Mouse (Mus musculus) ES-Bruce4 (cell line): ENCODE measurements at regions not wholly inside any gene's neighbourhood (a gene's known extent, or its start where the extent isn't known, plus 50 kb on each side); places are given as distances from the start of the nearest gene placed in this dataset.

Experiments
- H3K27ac ChIP-seq: 2 replicates; pipeline ENCODE4 v1.5.1; 2012; ENCODE audit warnings: low read length, inconsistent platforms; ENCODE audit not compliant: insufficient read depth
- H3K27me3 ChIP-seq: 2 replicates; pipeline ENCODE4 v1.6.1; 2012; ENCODE audit warnings: mild to moderate bottlenecking, low read length, inconsistent platforms; ENCODE audit not compliant: control insufficient read depth, poor library complexity, insufficient read depth, severe bottlenecking
- H3K36me3 ChIP-seq: 2 replicates; pipeline ENCODE4 v1.6.1; 2012; ENCODE audit warnings: inconsistent platforms, mild to moderate bottlenecking, low read length, moderate library complexity; ENCODE audit not compliant: control insufficient read depth, poor library complexity, insufficient read depth, severe bottlenecking
- H3K4me1 ChIP-seq: one replicate; pipeline ENCODE4 v1.8.1; 2011; ENCODE audit warnings: low read length; ENCODE audit not compliant: control insufficient read depth, insufficient read depth
- H3K4me3 ChIP-seq: 2 replicates; pipeline ENCODE4 v1.5.1; 2011; ENCODE audit warnings: low read depth, mild to moderate bottlenecking, low read length
- H3K9ac ChIP-seq: 2 replicates; pipeline ENCODE4 v1.6.1; 2012; ENCODE audit warnings: low read depth, mild to moderate bottlenecking, inconsistent platforms; ENCODE audit not compliant: poor library complexity, severe bottlenecking
- H3K9me3 ChIP-seq: replicated peaks from 2 replicates; pipeline ENCODE4 v1.6.1; 2012; ENCODE audit warnings: mild to moderate bottlenecking, low read length, inconsistent platforms; ENCODE audit not compliant: control insufficient read depth, poor library complexity, insufficient read depth, severe bottlenecking
- CTCF ChIP-seq: IDR thresholded peaks from one replicate; pipeline ENCODE4 v1.8.1; 2011; ENCODE audit warnings: low read depth, low read length
- EP300 ChIP-seq: IDR thresholded peaks from 2 replicates; pipeline ENCODE4 v1.6.1; 2011; ENCODE audit warnings: low read depth, low read length; ENCODE audit not compliant: insufficient read depth
- POLR2A ChIP-seq: IDR thresholded peaks from one replicate; pipeline ENCODE4 v1.8.1; 2011; ENCODE audit warnings: low read length; ENCODE audit not compliant: insufficient read depth

DNA sequence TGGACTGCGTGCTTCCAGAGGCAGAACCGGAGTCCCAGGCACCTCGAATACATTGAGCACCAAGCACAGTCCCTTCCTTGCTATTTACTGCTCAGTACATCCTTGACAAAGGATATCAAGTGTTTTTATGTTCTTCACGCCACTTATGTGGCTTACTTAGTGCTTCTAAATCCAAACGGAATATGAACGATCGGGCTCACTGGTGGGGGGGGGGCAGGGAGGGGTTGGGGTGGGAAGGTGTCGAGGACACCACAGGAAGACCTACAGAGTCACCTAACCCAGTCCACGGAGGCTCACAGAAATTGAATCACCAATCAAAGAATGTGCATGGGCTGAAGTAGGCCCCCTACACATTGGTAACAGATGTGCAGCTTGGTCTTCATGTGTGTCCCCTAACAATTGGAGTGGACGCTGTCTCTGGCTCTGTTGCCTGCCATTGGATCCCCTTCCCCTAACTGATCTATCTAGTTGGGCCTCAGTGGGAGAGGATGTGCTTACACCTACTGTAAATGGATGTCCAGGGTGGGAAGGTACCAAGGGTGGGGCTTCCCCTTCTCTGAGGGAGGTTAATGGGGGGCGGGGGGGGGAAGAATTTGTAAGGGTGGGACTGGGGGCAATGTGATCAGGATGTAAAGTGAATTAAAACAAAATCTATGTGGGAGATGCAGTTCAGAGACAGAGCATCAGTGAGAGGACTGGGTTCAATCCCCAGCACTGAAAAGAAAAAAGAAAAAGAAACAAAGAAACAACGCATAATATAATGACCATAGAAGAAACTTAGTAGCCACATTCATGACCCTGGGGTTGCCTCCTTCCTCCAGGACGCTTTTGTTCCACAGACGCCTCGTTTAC is 99.1 kb upstream of the Cpm start:
- no peaks in the 10 kb centered on the region for H3K27me3 ChIP-seq
- no peak overlapping the region for H3K27ac ChIP-seq
- TF ChIP-seq CTCF (no peak), POLR2A (no peak), EP300 (no peak)
- no peak overlapping the region for H3K9ac ChIP-seq
- no peak overlapping the region for H3K4me3 ChIP-seq
- no peaks in the 10 kb centered on the region for H3K4me1 ChIP-seq
- H3K9me3 ChIP-seq: no peaks in the 10 kb centered on the region
- H3K36me3 ChIP-seq: no peaks in the 10 kb centered on the region

- Histone ChIP-seq H3K9ac (no peak overlapping the region), H3K4me3 (no peak overlapping the region), H3K27ac (no peak overlapping the region), H3K36me3 (no peaks in the 10 kb centered on the region), H3K27me3 (no peaks in the 10 kb centered on the region), H3K4me1 (no peaks in the 10 kb centered on the region), H3K9me3 (no peaks in the 10 kb centered on the region)
- TF ChIP-seq POLR2A: no peak
- no peak for TF ChIP-seq CTCF
- no peak for TF ChIP-seq EP300
Observed at GRCm38 (mm10) chr10:117529269-117530006, 99.9 kb upstream of the Cpm start.

DNA sequence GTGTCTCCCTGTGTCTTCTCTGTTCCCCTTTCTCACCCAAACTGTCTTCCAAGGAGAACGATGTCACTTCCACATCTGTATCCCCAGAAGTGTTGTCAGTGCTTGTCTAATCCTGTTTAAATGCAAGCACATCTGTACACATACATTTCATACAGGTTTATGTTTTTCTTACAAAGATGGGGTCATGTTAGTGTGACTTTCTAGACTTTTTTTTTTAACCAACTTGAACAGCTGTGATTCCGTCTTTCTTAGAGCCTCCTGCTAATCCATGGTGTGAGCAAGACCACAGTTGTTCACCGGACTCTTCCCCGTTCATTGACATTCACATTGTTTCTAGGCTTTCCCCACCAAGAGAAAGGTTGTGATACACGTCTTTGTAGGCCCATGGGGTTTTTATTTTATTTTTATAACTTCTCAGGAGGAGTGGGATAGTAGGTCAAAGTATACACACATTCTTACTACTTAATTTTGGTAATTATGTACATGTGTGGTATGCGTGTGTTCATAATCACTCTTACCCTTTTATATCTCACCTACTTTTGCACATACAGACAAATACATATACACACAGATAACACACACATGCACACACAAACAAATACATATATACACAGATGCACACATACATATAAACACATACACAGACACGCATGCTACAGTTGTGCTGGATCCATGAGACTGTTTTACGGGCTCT is 100.6 kb upstream of the Cpm start:
- Histone ChIP-seq H3K4me1 (no peaks in the 10 kb centered on the region), H3K9ac (no peak overlapping the region), H3K27ac (no peak overlapping the region), H3K4me3 (no peak overlapping the region), H3K36me3 (no peaks in the 10 kb centered on the region), H3K9me3 (no peaks in the 10 kb centered on the region), H3K27me3 (no peaks in the 10 kb centered on the region)
- TF ChIP-seq EP300: no peak
- TF ChIP-seq CTCF: no peak
- TF ChIP-seq POLR2A: no peak

DNA sequence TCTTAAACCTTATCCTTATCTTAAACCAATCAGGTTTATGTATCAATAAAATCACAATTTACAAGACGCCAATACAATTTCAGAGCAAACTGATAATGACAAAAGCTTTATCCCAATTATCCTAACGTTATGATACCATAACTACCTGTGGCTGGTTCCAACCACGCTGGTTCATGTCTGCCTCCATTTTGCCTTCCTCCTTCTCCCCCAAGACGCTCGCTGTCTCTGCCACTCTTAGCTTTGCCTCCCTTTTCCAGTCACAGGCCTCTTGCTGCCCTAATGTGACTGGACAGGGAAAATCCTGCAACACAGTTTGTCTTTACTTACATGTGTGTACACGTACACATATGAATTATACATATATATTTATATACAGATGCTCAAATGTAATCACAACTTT is 101.3 kb upstream of the Cpm start:
- Histone ChIP-seq H3K4me3 (no peak overlapping the region), H3K9me3 (no peaks in the 10 kb centered on the region), H3K4me1 (no peaks in the 10 kb centered on the region), H3K36me3 (no peaks in the 10 kb centered on the region), H3K27ac (no peak overlapping the region), H3K27me3 (no peaks in the 10 kb centered on the region), H3K9ac (no peak overlapping the region)
- TF ChIP-seq EP300 (no peak), POLR2A (no peak), CTCF (no peak)

GRCm38 (mm10) chr10:117527243-117527642 is 102.1 kb upstream of the Cpm start:
- TF ChIP-seq POLR2A: no peak
- no peaks in the 10 kb centered on the region for H3K27me3 ChIP-seq
- no peak overlapping the region for H3K9ac ChIP-seq
- no peaks in the 10 kb centered on the region for H3K4me1 ChIP-seq
- no peak overlapping the region for H3K4me3 ChIP-seq
- H3K9me3 ChIP-seq: no peaks in the 10 kb centered on the region
- no peak overlapping the region for H3K27ac ChIP-seq
- no peaks in the 10 kb centered on the region for H3K36me3 ChIP-seq

- Histone ChIP-seq H3K36me3 (no peaks in the 10 kb centered on the region), H3K27ac (no peak overlapping the region), H3K4me3 (no peak overlapping the region), H3K9me3 (no peaks in the 10 kb centered on the region), H3K9ac (no peak overlapping the region), H3K4me1 (no peaks in the 10 kb centered on the region), H3K27me3 (no peaks in the 10 kb centered on the region)
- TF ChIP-seq EP300 (no peak), CTCF (no peak), POLR2A (no peak)
Observed at GRCm38 (mm10) chr10:117526834-117527188, 102.5 kb upstream of the Cpm start.
